Mouse (Mus musculus): ENCODE data around the gene Jazf1. TPM values are rescaled to one million over a fixed set of nuclear protein-coding genes. Genes with fewer than 3 reads are reported as not detected.
A peak's percentile ranks its signal among the peaks of the same experiment; 100 is the strongest.

Gene Jazf1
- polyA plus RNA-seq, 2 experiments from 2014 or later, result 8.2 to 9.6 TPM

GRCm38 (mm10) chr6:52955304-52955703 is 113.1 kb downstream of the Jazf1 start:
- ATAC-seq, result peak; percentile 53

GRCm38 (mm10) chr6:52954861-52955260 is 113.6 kb downstream of the Jazf1 start:
- ATAC-seq, result no peak

- ATAC-seq, result no peak
Measured at GRCm38 (mm10) chr6:52954441-52954840, 114.0 kb downstream of the Jazf1 start.

GRCm38 (mm10) chr6:52952526-52952900 is 115.9 kb downstream of the Jazf1 start:
- no peak for ATAC-seq

- ATAC-seq, result peak; percentile 42
Measured at GRCm38 (mm10) chr6:52951871-52952525, 116.4 kb downstream of the Jazf1 start.

- ATAC-seq, result no peak
Measured at GRCm38 (mm10) chr6:52950371-52950770, 118.1 kb downstream of the Jazf1 start.

- no peak for ATAC-seq
Measured at GRCm38 (mm10) chr6:52942534-52942933, 125.9 kb downstream of the Jazf1 start.

- no peak for ATAC-seq
Measured at GRCm38 (mm10) chr6:52942101-52942500, 126.3 kb downstream of the Jazf1 start.

- ATAC-seq, result no peak
Measured at GRCm38 (mm10) chr6:52937916-52938315, 130.5 kb downstream of the Jazf1 start.

- ATAC-seq, result no peak
Measured at GRCm38 (mm10) chr6:52936995-52937394, 131.4 kb downstream of the Jazf1 start.

GRCm38 (mm10) chr6:52934021-52934420 is 134.4 kb downstream of the Jazf1 start:
- ATAC-seq, result no peak

GRCm38 (mm10) chr6:52932603-52933178 is 135.7 kb downstream of the Jazf1 start:
- ATAC-seq, result no peak

GRCm38 (mm10) chr6:52929358-52929757 is 139.1 kb downstream of the Jazf1 start:
- ATAC-seq, result no peak

GRCm38 (mm10) chr6:52926947-52927346 is 141.5 kb downstream of the Jazf1 start:
- no peak for ATAC-seq

- no peak for ATAC-seq
Measured at GRCm38 (mm10) chr6:52925458-52926042, 142.9 kb downstream of the Jazf1 start.

GRCm38 (mm10) chr6:52921248-52921647 is 147.2 kb downstream of the Jazf1 start:
- ATAC-seq, result no peak

GRCm38 (mm10) chr6:52920719-52921118 is 147.7 kb downstream of the Jazf1 start:
- no peak for ATAC-seq

GRCm38 (mm10) chr6:52919442-52919841 is 149.0 kb downstream of the Jazf1 start:
- no peak for ATAC-seq

- ATAC-seq, result peak; percentile 82
Measured at GRCm38 (mm10) chr6:52918980-52919379, 149.5 kb downstream of the Jazf1 start.

GRCm38 (mm10) chr6:52917471-52917870 is 151.0 kb downstream of the Jazf1 start:
- no peak for ATAC-seq

- ATAC-seq, result no peak
Measured at GRCm38 (mm10) chr6:52916836-52917376, 151.5 kb downstream of the Jazf1 start.

GRCm38 (mm10) chr6:52914921-52915320 is 153.5 kb downstream of the Jazf1 start:
- no peak for ATAC-seq

- ATAC-seq, result no peak
Measured at GRCm38 (mm10) chr6:52912143-52912918, 156.1 kb downstream of the Jazf1 start.
